Mouse (Mus musculus) urinary bladder, postnatal 10 days (tissue): ENCODE results near the gene Pigs.

ENCODE experiments used
- DNase-seq: peaks from one replicate; pipeline ENCODE4 v3.0.0; 2022; ENCODE audit warnings: low spot score

Gene Pigs

DNA sequence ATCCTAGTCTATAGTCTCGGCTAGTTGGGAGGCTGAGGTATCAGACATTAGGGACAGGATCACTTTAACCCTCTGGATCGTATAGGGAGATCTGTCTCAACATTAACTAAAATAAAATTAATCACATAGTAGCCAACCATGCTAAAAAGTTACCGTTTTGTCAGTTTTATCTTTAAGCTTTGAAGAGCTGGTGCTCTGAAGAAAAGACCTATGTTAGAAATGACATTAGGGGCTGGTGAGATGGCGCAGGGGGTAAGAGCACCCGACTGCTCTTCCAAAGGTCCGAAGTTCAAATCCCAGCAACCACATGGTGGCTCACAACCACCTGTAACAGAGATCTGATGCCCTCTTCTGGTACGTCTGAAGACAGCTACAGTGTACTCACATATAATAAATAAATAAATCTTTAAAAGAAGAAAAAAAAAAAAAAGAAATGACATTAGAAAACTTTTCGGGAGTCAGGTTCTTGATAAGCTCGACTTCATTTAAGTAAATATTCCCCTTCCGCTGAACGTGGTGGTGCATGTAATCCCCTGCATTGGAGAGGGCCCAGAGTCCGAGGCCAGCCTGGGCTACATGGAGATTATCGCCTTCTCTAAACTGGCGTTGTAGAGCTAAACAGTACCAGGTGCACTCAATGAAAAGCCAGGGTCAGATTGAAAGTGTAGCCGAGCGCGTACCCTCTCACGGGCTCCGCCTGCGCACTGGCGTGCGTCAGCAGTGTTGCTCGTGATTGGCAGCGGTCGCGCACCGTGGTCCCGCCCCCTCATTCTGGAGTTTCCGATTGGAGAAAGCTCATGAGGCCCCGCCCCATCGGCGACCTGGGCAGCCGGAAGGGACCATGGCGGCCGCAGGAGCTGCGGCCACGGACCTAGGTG, at the start of gene Pigs:
Gene Pigs, plus strand, starts transcription at position 782 of the 878 bp plus-strand sequence.
- peak; percentile 81 for DNase-seq

GRCm38 (mm10) chr11:78278853-78279252, 49.4 kb upstream of the Pigs start:
- no peak for DNase-seq

- DNase-seq: no peak
These were observed 48.6 kb upstream of the Pigs start for GRCm38 (mm10) chr11:78279586-78279985.

DNA sequence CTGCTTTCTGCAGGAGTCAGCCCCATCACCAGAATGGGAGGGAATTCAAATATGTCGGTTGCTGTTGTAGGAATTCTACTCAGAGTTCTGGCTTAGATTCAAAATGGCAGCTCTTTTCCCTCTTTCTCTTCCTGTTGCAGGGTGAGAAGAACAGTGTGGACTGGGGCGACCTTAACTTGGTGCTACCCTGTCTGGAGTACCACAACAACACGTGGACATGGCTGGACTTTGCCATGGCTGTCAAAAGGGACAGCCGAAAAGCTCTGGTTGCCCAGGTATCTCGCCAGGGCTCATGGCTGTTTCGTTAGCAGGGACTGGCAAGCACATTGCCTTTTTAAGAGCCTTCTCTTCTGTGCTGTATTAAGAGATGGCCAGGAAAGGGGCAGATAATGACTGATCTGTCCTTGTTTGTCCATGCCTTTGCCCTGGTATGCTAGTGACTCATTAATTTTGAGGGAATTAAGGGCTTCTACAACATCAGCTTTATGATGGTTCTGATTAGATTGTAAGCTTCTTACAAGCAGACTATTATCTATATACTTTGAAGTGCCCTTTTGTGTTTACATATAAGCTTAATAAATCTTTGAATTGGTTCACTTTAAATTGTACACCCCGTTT, 39.0 kb upstream of the Pigs start:
- no peak for DNase-seq

DNA sequence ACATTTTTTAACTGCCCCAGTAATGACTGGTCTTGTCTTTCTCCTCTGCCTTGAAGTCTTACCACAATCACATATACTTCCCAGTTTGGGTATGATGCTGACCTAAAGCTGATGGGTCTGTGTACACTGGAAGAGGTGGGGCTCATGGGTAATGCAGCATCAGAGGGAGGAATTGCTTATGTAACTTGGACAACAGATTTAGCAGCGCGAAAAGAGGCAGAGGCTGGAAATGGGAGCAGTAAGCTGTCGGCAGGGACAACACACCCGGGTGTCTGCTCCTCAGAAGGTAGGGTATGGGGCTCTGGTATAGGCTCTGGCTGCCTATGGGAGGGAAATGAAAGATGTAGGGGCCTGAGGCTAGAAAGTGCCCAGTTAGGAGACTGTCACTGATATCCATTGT, 37.6 kb upstream of the Pigs start, which contains the start of gene BC030499:
Gene BC030499, plus strand, starts transcription at position 188 of the 400 bp plus-strand sequence.
- no peak for DNase-seq

GRCm38 (mm10) chr11:78294585-78294984, 33.6 kb upstream of the Pigs start:
- DNase-seq: no peak

- DNase-seq: no peak
These were observed 27.3 kb upstream of the Pigs start for GRCm38 (mm10) chr11:78300917-78301316.

DNA sequence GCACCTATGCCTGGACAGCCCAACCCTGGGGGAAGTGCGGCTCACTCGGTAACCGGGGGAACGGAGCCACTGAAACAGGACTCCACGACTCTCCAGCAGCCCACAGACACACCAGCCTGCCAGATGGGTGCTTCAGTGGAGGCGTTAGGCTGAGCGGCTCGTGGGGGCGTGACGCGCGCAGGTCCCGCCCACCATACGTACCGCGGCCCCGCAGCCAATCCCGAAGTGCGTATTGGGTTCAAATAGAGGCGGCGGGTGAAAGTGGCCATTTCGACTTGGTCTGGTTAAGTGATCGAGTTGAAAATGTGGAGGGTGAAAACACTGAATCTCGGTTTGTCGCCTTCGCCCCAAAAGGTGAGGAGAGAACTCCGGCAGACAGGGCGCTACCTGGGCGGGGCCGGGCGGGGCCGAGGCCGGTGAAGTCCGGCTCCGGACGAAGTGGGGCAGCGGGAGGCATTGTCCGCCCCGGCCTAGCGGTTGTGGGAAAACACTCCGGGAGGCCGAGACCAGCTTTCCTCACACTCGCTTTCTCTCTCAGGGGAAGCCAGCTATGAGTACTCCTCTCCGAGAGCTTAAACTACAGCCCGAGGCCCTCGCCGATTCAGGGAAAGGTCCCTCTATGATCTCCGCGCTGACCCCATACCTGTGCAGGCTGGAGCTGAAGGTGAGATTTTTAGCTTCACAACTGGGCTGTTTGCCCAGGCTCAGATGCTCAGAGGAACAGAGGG, 26.7 kb upstream of the Pigs start, which contains the start of gene Spag5:
Gene Spag5, plus strand, starts transcription at position 173 of the 728 bp plus-strand sequence.
- DNase-seq: peak; percentile 45

- no peak for DNase-seq
These were observed 22.9 kb upstream of the Pigs start for GRCm38 (mm10) chr11:78305272-78305671.

DNA sequence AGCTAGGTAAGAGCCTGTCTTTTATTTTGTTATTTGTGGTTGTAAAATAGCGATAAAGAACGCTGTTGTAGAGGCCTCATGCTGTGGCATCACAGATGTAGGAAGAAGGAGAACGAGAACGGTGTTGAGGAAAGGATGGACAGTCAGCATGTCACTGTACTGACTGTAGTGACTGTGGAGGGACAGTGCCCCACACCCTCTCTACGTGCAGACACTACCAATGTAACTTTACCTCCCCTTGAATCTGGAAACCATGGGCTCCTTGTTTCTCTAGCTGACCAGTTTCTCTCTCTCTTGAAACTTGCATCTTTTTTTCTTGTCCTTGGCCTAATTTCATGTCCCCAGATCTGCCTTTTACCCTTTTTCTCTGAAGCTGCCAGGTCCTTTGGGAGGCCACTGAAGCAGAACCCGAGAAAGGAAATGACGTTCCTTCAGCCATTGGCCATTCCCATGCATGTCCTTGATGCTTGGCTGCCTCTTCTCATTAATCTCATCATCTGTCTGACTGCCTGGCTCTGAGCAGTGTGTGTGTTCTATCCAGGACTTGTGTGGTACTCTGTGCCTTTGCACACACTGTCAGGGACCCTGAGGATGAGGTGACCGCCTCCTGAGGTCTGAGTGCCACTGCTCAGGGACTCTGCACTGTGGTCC, 17.2 kb upstream of the Pigs start:
- DNase-seq: no peak

- no peak for DNase-seq
These were observed 14.6 kb upstream of the Pigs start for GRCm38 (mm10) chr11:78313662-78314061.

DNA sequence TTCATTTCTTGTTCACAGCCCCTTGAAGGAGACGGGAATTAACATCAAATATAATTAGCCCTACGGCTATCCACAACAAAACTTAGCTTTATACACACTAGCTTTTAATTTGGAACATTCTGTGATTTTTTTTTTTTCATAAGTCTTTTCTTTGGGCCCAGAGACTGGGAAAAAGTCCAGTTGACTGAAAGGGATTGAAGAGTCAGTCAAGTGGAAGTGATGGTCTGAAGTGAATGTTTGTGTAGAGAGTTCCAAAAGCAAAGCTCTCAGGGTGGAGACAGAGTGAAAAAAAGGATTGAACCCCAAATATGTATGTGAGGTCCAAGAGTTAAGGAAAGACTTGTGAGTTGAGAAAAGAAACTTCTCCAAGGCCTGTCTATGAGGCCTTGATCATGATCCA, 9.8 kb upstream of the Pigs start:
- DNase-seq: no peak

GRCm38 (mm10) chr11:78322076-78322831, 6.0 kb upstream of the Pigs start:
- DNase-seq: no peak

DNA sequence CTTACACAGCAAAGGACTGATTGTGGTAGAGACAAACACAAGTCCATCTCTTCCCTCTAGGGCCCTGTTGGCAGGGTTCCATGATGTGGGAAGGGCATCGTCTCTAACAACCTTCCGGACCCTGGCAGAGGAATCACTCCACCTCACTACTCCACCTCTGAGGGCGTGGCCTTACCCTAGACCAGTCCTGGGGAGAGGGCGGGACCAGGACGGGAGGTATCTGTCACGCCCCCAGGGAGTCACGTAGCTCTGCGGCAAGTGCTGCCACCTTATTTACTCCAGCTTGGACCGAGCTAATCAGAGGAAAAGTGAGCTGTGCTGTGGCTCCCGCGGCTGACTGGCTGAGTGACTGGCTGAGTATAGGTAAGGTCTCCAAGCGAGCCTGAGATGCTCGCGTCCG, 5.4 kb upstream of the Pigs start, which contains the start of gene Aldoc:
Gene Aldoc, plus strand, starts transcription at position 109 of the 400 bp plus-strand sequence.
- DNase-seq: no peak

GRCm38 (mm10) chr11:78324000-78324785, 4.0 kb upstream of the Pigs start:
- no peak for DNase-seq

- no peak for DNase-seq
These were observed 3.2 kb upstream of the Pigs start for GRCm38 (mm10) chr11:78324965-78325364.

DNA sequence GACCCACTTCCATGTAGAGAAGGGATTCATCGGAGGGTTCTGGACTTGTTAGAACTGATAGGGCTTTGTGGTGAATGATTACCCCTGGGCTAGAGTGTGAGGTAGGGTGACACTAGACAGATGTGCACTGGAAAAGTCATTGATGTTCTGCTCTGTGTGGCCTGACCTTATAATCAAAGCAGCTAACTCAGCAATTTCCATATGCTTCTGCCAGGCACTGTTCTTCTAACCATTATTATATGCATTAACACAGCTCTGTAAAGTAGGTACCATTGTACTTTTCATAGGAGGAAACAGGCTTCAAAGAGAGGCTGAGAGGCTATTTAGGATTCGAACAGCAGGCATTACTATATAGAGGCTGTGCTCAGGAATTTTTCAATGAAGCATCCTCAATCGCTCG, 1.0 kb upstream of the Pigs start:
- no peak for DNase-seq

GRCm38 (mm10) chr11:78328512-78329056, 369 bp downstream of the Pigs start:
- DNase-seq: no peak

DNA sequence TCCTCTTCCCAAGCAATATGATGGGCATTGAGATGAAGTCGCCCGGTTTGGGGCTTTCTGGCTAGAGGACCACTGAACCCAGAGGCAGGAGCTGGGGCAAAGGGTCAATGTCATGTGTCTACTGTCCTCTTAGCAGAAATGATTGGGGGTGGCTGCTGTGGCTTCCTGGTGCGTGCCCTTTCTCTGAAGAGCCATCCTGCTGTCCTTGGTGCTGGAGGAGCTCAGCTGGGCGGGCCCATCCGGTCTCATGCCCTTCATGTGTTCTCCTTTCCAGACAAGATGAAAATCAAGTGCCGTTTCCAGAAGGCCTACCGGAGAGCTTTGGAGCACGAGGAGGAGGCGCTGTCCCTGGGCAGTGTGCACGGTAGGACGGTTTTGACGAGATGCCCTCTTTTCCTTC, 4.5 kb downstream of the Pigs start:
- DNase-seq: no peak

DNA sequence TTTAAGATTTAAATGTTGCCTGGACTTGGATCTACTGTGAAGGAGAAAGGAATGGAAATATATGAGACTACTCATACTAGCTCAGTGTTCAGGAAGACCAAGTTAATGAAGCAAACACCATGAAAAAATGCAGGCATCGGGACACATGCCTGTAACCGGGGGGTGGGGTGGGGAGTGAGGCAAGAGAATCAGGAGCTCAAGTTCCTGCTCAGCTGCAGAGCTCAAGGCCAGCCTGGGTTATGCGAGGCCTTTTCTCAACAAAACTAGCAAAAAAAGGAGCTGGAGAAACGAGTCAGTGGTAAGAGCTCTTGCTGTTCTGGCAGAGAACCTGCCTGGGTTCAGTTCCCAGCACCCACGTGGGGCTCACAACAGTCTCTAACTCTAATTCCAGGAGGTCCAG, 5.8 kb downstream of the Pigs start:
- DNase-seq: no peak
